Mouse (Mus musculus): ENCODE measurements around the gene Arih1. TPM values are rescaled to one million over a fixed set of nuclear protein-coding genes. Genes with fewer than 3 reads are reported as not detected.

Arih1 gene
- 100 to 1,000 TPM; 122 to 130 TPM for total RNA-seq (2021)
- long read RNA-seq, experiment 1, full-length matches to known transcripts: 20 of 32 reads
- long read RNA-seq, experiment 1, partial matches to known transcripts: 1 of 32 reads
- long read RNA-seq, experiment 1, other reads (novel, unspliced or antisense): 11 of 32 reads
- long read RNA-seq, experiment 2, full-length matches to known transcripts: 3 of 8 reads
- long read RNA-seq, experiment 2, partial matches to known transcripts: 0 of 8 reads
- long read RNA-seq, experiment 2, other reads (novel, unspliced or antisense): 5 of 8 reads

GRCm38 (mm10) chr9:59486549-59487065 lies at the start of gene Arih1:
Gene Arih1 (minus strand): TSS chr9:59486618.
- DNase-seq: peak; percentile 99

DNA sequence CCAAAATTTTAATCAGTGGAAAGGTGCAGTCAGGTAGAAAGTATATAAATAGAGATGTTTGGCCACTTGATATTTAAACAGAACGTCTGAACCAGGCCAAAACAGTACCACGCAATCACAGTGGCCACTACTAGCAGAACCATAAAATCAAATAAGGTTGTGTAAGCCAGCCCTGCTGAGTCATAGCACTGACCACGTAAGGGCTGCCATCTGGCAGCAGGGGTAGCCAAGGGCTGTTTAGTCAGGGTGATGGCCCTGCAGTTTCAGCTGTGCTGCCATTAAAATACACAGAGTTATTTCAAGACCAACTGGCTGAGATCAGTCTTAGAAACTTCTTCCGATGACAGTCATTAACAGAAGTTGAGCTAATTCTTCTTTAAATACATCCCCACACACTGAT lies 47.5 kb upstream of the Arih1 start:
- peak; percentile 79 to 80 for DNase-seq

DNA sequence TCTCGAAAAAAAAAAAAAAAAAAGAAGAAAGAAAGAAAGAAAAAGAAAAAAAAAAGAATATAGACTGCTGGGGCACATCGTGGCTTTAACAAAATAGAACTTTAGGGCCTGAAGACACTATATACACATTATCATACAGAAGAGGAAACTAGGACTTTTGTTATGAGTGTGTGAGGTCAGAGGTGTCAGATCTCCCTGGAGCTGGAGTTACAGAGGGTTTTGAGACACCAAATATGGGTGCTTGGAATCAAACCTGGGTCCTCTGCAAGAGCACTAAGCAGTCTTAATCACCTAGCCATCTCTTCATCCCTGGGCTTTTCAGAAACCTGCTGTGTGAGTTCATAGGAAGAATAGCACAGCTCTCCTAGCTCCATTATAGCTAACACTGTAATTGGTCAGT lies 47.0 kb upstream of the Arih1 start:
- no peak for DNase-seq

DNA sequence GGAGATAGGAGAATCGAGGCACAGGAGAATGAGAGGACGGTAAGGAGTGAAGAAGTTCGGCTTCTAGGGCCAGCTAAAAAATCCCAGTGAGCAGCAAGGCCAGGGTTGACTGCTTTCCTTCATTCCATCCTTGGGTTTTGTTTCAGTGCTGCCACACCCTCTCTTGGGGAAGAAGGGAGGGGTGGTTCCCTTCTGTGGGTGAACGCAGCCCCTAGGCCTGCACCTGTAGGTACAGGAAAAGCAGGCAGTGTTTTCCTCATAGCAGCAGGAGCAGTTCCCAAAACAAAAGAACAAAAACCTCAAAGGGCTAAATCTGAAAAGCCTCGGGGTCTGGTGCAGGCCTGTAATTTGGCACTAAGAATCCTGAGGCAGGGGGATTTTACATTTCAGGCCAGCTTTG lies 45.2 kb upstream of the Arih1 start:
- no peak for DNase-seq

DNA sequence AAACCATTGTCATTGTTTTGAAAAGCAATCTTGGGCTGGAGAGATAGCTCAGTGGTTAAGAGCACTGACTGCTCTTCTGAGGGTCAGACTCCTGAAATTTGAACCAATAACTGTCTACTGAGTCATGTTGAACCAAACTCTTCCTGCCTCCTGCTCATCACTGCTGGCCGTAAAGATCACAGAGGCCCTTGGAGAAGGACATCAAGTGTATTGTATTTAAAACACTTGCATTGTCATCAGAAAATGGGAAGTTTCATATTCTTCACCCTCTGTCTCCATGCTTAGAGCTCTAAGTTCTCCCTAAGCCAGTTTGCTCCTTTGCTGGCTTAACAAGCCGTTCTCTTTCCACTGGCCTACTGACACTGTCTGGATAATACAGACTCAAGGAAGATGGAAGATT lies 41.9 kb upstream of the Arih1 start:
- DNase-seq: no peak

GRCm38 (mm10) chr9:59527580-59527979 lies 41.2 kb upstream of the Arih1 start:
- DNase-seq: peak in 1 of 2 experiments; percentile 25

GRCm38 (mm10) chr9:59526727-59527126 lies 40.3 kb upstream of the Arih1 start:
- DNase-seq: no peak

DNA sequence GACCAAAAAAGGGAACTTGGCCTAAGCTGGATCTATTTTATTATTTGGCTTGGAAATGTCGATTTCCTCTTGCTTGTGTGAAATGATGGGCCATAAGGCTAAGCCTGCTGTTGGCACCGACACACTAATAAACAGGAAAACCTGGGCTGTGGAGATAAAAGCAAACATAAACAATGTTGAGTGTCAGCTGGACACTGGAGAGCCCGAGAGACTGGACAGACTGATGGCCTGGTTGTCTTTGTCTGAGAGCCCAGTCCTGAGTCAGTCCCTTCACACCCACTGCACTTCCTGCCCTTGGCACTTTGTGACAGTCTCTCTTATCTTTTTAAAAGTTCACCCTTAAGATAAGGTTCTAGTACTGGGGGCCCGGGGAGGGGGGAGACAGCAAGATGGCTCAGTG lies 36.5 kb upstream of the Arih1 start:
- DNase-seq: peak; percentile 22 to 46

DNA sequence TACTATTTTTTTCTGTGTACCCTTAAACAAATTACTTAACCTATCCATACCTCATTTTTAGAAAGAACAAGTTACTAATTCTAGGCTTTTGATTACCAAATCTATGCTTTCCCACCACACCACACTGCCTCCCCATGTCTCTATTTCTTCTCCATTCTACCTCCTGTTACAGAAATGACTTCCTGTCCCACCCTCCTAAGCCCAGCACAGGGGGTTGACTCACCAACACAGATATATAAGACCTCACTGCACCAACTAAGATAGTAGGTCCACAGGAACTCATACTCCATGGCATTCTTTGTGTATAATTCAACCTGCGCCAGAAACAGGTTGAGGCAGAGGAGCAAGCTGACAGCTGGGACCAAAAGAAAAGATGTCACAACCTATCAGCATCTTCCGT lies 33.0 kb upstream of the Arih1 start:
- no peak for DNase-seq

DNA sequence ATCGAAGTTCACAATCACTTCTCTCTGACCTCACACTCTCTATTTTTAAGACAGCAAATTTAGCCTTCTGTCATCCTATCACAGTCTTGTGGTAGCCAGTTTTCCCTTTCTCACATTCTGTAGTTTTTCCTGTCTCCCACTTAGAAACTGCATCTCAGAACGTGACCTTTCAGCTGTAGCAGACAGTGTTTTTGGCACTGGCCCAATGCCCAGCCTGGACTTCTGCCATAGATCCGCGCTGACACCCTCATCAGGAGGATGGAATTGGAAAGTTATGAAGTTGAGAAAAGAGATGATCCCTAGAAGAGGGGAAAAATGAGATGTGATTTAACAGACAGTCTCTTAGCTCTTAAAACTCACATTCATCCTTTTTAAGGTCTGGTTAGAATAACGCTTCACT lies 32.6 kb upstream of the Arih1 start:
- DNase-seq: peak; percentile 84 to 85

- DNase-seq: no peak
Measured at GRCm38 (mm10) chr9:59517127-59517526, 30.7 kb upstream of the Arih1 start.

GRCm38 (mm10) chr9:59515069-59515468 lies 28.7 kb upstream of the Arih1 start:
- no peak for DNase-seq

DNA sequence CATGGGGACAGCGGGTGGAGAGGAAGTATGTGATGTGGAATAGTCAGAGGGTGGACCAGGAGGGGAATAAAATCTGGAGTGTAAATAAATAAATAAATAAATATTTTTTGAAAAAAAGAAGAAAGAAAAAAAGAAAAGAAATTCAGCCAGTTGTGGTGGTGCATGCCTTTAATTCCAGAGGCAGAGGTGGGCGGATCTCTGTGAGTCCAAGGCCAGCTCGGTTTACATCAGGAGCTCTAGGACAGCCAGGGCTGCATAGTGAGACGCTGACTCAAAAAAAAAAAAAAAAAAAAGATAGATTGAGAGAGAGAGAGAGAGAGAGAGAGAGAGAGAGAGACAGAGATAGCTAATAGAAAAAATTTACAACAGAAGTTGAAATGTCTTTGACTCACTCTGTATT lies 26.0 kb upstream of the Arih1 start:
- DNase-seq: no peak

- no peak for DNase-seq
Measured at GRCm38 (mm10) chr9:59508146-59508545, 21.7 kb upstream of the Arih1 start.

DNA sequence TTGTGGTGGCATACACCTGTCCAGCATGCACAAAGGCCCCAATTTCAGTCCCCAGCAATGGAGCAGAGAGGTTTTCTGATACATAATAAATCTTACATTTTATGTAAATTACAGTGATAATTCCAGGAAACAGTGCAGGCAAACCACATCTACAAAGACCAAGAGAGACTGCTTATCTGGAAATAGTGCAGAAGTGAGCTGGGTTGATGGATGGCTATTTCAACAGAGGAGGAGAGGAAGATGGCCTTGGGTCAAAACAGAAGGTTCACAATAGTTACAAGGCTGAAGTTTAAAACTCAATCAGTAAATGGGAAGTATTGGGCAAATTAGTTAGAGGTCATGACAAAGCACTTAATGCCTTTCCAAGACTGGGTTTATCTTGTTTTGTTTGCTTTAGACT lies 913 bp upstream of the Arih1 start:
- DNase-seq: peak; percentile 8 to 12

DNA sequence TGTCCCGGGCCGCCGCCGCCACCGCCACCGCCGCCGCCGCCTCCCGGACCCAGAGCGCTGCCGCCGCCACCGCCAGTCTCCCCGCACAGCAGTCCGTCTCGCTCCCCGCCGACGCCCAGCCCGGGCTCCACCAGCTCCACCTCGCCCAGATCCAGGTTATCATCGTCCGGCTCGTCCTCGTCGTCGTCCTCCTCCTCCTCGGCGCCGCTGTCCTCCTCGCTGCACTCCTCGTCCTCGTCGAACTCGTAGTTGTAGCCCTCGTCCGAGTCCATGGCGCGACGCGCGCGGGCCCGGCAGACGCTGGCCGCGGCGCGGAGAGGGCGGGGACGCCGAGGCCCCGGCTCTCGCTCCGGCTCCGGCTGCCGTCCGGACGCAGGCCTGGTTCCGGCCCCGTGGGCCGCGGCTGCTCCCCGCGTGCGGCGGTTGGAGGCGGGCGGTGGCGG lies 321 bp downstream of the Arih1 start:
- DNase-seq: peak in 1 of 2 experiments; percentile 61

DNA sequence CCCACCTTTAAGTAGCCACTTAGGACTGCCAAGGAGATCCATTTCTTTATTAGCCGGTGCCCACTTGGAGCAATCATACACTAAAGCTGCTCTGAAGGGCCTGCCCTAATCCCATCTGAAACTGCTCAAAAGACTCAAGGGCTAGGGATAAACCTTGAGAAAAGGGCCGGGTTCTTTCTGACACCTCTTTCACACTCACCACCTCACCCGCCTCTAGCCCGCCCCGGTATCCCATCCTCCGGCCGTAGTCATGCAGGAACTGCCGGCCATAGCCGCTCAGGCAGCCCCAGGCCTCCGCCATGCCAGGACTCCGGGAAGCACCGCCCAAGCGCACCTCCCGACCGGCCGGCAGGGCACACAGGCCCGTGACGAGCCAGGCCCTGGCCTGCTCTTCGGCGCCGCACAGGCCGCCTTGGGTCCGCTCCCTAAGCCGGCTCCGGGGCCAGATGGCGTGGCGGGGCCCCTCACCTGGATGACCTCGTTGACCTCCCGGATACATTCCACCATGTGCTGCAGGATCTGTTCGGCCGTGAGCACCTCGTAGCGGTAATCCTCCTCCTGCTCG lies 825 bp downstream of the Arih1 start:
- DNase-seq: peak; percentile 80 to 87

DNA sequence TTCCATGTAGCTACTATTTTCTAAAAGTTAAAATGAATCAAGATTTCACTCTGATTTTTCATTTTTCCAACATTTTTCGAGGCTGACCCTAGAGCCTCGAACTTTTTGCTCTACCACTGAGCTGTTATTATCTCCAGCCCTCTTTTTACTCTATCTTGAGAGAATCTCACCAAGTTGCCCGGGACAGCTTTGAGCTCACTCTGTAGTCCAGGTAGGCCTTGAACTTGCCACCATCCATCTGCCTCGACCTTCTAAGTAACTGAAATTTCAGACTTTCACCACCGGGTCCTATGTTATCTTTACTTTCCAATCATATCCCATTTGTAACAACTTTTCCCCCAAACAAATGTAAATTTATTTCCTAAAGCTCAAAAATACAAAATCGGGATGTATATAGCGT lies 1.7 kb downstream of the Arih1 start:
- DNase-seq: peak; percentile 12 to 14

DNA sequence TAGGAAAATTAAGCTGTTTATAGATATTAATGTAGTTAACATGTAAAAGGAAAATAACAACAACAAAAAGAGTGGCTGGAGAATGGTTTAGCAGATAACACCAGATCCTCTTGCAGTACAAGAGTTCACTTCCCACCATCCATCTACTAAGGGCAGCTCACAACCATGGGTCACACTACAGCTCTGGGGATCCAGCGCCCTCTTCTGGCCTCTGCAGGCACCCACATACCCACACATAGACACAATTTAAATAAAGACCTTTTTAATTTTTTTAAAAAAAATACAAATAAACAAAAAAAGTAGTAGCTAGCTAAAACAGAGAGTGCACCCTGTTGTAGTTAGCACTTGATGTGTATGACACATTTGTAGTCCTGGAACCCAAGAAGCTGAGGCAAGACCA lies 4.0 kb downstream of the Arih1 start:
- peak; percentile 62 to 66 for DNase-seq

- no peak for DNase-seq
Measured at GRCm38 (mm10) chr9:59476617-59477016, 9.8 kb downstream of the Arih1 start.

- no peak for DNase-seq
Measured at GRCm38 (mm10) chr9:59474838-59475237, 11.6 kb downstream of the Arih1 start.

GRCm38 (mm10) chr9:59473171-59473570 lies 13.2 kb downstream of the Arih1 start:
- DNase-seq: no peak

GRCm38 (mm10) chr9:59469446-59469845 lies 17.0 kb downstream of the Arih1 start:
- no peak for DNase-seq

DNA sequence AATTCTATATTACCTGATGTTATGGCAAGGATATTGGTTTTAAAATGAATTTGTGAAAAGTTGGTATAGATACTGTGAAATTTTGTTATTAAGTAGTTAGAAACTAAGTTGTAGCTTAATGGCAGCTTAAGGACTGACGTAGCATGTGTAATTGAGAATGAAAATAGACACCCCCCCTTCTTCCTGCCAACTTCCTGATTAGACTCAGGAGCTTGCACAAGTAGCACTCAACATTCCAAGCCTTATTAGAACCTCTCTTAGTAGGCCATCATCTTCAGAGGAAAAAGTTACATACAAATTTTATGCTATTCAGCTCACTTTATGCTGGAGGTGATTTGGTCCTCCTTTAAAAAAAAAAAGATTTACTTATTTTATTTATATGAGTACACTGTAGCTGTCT lies 22.1 kb downstream of the Arih1 start:
- DNase-seq: no peak
